Mouse (Mus musculus) lung, embryonic 15.5 days (tissue): ENCODE measurements around the gene Kansl1l. TPM values are rescaled to one million over a fixed set of nuclear protein-coding genes. Genes with fewer than 3 reads are reported as not detected.
"Not testable (repeated sequence)": the region's sequence is repeated elsewhere in the genome, so short reads cannot be mapped to it uniquely, and the experiment has no call there.

ENCODE experiments used
- ATAC-seq: fragments of 200-750 bp; cut with Nextera tagmentation; 2 replicates; pipeline ENCODE4 v1.8.0; 2017; ENCODE audit warnings: moderate number of reproducible peaks, borderline replicate concordance; ENCODE audit not compliant: low FRiP score, low TSS enrichment; ENCODE audit errors: extremely low read depth
- H3K27ac ChIP-seq: fragments of 300-500 bp; sonication (generic); 2 replicates; pipeline ENCODE4 v1.5.1; 2015; ENCODE audit warnings: moderate library complexity, mild to moderate bottlenecking, inconsistent platforms
- H3K27me3 ChIP-seq: fragments of 300-500 bp; sonication (generic); 2 replicates; pipeline ENCODE4 v1.6.1; 2015; ENCODE audit warnings: inconsistent platforms
- H3K36me3 ChIP-seq: fragments of 300-500 bp; sonication (generic); 2 replicates; pipeline ENCODE4 v1.6.1; 2015; ENCODE audit warnings: inconsistent platforms
- H3K4me1 ChIP-seq: fragments of 300-500 bp; sonication (generic); 2 replicates; pipeline ENCODE4 v1.6.1; 2015; ENCODE audit warnings: inconsistent platforms
- H3K4me2 ChIP-seq: fragments of 300-500 bp; sonication (generic); 2 replicates; pipeline ENCODE4 v1.6.1; 2015; ENCODE audit warnings: inconsistent platforms, mild to moderate bottlenecking, moderate library complexity
- H3K4me3 ChIP-seq: fragments of 300-500 bp; sonication (generic); 2 replicates; pipeline ENCODE4 v1.5.1; 2015; ENCODE audit warnings: mild to moderate bottlenecking, inconsistent platforms
- H3K9ac ChIP-seq: fragments of 300-500 bp; sonication (generic); 2 replicates; pipeline ENCODE4 v1.6.1; 2015; ENCODE audit warnings: inconsistent platforms
- H3K9me3 ChIP-seq: fragments of 300-500 bp; sonication (generic); 2 replicates; pipeline ENCODE4 v1.6.1; 2016; ENCODE audit warnings: inconsistent platforms
- WGBS: fragments of 180-500 bp; shearing (Covaris S2); methylation state at CpG from one replicate; pipeline ENCODE4 v1.1.7; 2015; 5-methylcytosine and 5-hydroxymethylcytosine counted together
- polyA plus RNA-seq: library from polyadenylated mRNA; unstranded; fragments of >200 nt; fragmentation: Nextera tagmentation; extraction: Ambion mirVana; gene quantifications from 2 replicates; pipeline ENCODE4 v1.2.1, GENCODE M21; 2015

Gene Kansl1l
- polyA plus RNA-seq, 1 experiment from 2014 or later: 23.2 TPM

DNA sequence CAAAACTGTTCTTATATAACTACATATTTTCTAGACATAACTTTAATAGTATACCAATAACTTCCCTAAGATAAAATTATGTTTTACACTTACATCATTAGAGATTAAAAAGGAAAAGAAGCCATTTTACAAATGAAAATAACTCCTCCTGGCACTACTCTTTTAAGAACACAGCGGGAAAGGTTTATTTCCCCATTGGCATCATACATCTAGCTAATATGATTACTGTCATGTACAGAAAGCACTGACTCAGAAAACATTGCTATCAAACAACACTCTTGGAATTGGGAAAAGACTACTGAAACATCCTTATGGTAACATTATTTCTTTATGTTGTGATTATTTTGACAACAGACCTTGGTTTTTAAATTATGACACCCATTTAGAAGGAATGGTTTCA lies 48.6 kb downstream of the Kansl1l start:
- Histone ChIP-seq H3K9ac (no peak overlapping the region), H3K4me1 (no peaks in the 10 kb centered on the region), H3K27me3 (no peaks in the 10 kb centered on the region), H3K27ac (no peak overlapping the region), H3K4me2 (no peak overlapping the region), H3K9me3 (no peaks in the 10 kb centered on the region), H3K36me3 (peaks cover 21% of the 10 kb centered on the region), H3K4me3 (no peak overlapping the region)
- ATAC-seq: no peak
- WGBS: 93% methylated on average over 1 of the region's 1 CpGs

DNA sequence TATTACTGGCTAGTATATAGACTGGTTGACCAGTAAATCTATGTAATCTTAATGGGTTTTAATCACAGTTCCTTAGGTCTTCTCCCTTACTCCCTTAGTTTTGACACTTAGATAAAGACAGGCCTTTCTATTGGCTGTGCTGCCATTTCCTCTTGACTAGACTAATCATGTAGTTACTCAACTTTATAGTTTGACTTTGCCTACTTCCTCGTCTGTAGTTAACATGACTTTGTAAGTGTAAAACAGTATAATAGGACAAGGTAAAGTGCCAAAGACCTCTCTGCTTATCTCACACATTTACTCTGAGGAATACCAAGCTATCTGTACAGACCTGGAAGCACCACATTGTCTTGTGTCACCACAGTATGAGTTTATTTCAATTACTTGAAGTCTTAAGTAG lies 86.8 kb downstream of the Kansl1l start:
- Histone ChIP-seq H3K9ac (no peak overlapping the region), H3K36me3 (peaks cover 29% of the 10 kb centered on the region), H3K4me3 (no peak overlapping the region), H3K9me3 (no peaks in the 10 kb centered on the region), H3K4me1 (no peaks in the 10 kb centered on the region), H3K4me2 (no peak overlapping the region), H3K27me3 (no peaks in the 10 kb centered on the region), H3K27ac (no peak overlapping the region)
- ATAC-seq: no peak
- WGBS: 70% methylated on average over 1 of the region's 1 CpGs

DNA sequence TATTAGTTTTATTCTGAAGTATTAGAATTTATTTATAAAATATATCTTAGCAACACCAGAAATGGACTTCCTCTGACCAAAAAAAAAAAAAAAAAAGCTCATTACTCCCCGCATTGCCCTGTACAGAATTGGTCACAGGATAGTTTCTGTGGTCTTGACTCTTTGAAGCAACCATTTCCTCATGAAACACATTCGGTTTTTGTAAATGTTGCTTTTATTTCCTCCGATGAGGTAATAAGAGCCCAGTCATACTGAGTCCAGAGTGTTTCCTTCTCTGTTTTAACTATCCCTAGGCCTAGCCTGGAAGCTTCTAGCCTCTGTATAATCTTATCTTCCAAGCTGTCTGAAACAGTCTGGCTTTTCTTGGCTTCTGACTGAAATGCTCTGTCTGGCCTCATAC lies 104.5 kb downstream of the Kansl1l start:
- Histone ChIP-seq H3K9ac (no peak overlapping the region), H3K27ac (no peak overlapping the region), H3K36me3 (peaks cover 44% of the 10 kb centered on the region), H3K27me3 (no peaks in the 10 kb centered on the region), H3K4me2 (no peak overlapping the region), H3K9me3 (no peaks in the 10 kb centered on the region), H3K4me1 (no peaks in the 10 kb centered on the region), H3K4me3 (no peak overlapping the region)
- no peak for ATAC-seq
- WGBS: 91% methylated on average over 3 of the region's 3 CpGs

DNA sequence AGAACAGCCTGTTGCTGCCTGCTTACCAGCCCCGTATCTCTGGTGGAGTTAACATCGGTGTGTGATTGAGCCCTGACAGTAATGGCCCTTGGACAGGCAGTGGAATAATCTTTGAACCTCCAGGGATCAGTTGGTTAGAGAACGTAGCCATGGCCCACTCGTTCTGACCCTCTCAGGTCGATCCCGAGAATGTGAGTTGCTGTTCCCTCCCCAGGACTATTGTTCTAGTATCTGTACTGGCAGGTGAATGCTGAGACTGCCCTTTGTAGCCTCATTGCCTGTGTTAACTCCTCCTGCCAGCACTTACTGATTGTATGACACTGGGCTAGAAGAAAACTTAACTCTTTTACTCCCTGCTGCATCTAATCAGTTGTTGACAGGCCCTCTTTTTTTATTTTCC lies 112.8 kb downstream of the Kansl1l start:
- H3K9me3 ChIP-seq: no peaks in the 10 kb centered on the region
- H3K9ac ChIP-seq: no peak overlapping the region
- WGBS: 68% methylated on average over 6 of the region's 6 CpGs
- no peak for ATAC-seq
- no peaks in the 10 kb centered on the region for H3K27me3 ChIP-seq
- peaks cover 19% of the 10 kb centered on the region for H3K36me3 ChIP-seq
- H3K4me3 ChIP-seq: no peak overlapping the region
- no peak overlapping the region for H3K4me2 ChIP-seq
- H3K27ac ChIP-seq: no peak overlapping the region
- H3K4me1 ChIP-seq: peaks cover 16% of the 10 kb centered on the region

DNA sequence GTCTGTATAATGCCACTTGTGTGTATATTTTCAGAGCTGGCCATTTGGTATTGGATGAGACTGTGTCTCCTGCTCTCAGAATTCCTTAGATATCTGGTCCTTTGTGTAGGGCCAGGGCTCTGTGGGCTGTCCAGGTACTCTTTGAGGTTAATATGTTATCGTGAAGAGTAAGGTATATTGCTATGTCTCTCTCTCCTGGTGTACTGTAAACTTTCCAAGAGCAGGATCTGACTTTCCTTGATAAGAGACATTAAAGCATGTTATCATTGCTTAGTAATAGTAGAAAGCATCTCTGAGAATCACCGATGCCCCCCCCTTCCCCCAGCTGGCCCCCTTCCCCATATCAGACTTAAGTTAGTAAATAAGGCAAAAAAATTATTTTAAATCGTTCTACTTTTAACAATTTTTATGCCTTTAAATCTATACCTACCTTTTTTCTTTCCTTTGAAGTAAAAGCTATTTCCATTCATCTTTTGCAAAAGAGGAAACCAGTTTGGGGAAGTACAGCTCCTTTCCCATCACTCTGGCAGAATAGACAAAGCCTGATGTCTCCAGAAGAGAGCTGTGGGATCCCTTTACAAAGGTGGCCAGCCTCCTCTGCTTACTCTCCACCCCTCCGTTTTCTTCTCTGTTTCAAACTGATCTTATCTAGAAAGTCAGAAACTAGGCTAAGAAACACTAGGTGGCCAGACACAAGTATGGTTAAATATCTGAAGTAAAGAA lies 114.6 kb downstream of the Kansl1l start:
- Histone ChIP-seq H3K9ac (no peak overlapping the region), H3K4me1 (peaks cover 16% of the 10 kb centered on the region), H3K27me3 (no peaks in the 10 kb centered on the region), H3K4me3 (no peak overlapping the region), H3K4me2 (peak overlapping the region; percentile 55), H3K27ac (no peak overlapping the region), H3K36me3 (peaks cover 9% of the 10 kb centered on the region; the same call in 1 of the 2 replicates), H3K9me3 (no peaks in the 10 kb centered on the region)
- 64% methylated on average over 4 of the region's 4 CpGs for WGBS
- ATAC-seq: no peak

DNA sequence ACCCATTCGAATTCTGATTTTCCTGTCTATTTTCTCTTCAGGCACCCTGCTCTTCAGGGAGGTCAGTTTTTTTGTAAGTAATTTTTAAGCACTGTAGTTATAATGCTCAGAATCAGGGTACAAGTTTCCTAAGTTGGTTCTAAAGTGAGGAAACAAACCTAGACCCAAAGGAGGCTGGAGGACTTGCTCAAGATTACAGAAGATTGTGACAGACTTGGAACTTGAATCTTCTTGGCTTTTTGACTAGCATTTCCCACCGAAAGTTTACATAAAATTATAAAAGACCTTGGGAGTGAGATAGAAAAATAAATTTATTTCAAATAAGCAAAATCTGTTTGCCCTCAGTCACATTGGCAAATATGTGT lies 115.8 kb downstream of the Kansl1l start:
- H3K9me3 ChIP-seq: no peaks in the 10 kb centered on the region
- peak overlapping the region; percentile 68 for H3K9ac ChIP-seq
- H3K4me3 ChIP-seq: peak overlapping the region; percentile 62
- peaks cover 16% of the 10 kb centered on the region for H3K4me1 ChIP-seq
- ATAC-seq: no peak
- H3K4me2 ChIP-seq: peak overlapping the region; percentile 55
- 18% methylated on average over 2 of the region's 2 CpGs for WGBS
- H3K27me3 ChIP-seq: no peaks in the 10 kb centered on the region
- peaks cover 4% of the 10 kb centered on the region; the same call in 1 of the 2 replicates for H3K36me3 ChIP-seq
- H3K27ac ChIP-seq: no peak overlapping the region; the same call in 1 of the 2 replicates

DNA sequence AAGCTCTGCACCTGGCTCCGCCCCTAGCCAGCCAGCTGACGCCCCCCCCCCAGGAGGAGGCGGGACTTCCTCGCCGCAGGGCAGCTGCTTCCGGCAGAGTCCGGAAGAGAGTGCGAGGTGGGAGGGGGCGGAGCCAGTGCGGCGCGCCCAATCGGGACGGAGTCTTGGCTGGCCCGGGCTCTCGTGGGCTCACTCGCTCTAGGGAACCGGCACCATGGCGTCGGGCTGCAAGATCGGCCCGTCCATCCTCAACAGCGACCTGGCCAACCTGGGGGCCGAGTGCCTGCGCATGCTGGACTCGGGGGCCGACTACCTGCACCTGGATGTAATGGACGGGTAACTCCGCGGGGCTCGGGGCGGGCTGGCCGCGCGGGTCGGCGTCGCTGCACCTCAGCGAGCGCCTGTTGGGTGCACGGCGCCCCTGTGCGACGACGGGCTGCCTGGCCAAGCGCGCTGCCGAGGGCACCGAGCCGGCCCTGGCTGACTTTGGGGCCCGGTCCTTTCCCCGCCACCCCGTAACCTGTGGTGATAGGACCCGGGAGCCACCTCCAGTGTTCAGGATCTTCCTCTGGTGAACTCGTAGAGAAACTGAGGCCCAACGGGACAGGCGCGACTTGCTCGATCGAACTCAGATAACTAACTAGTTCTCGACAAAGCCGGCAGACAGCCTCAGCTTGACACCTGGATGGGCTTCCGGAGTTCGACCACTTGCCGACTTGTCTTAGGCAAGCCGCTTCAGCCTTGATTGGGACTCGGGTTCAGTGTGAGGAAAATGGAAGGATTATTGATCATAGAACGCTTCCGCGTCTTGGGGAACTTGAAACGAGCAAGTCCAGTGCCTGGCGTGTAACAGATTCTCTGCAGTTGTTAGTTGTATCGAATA lies 116.4 kb downstream of the Kansl1l start, which contains the start of gene Rpe:
TSS of gene Rpe (plus strand) at position 139 of the 883 bp plus-strand sequence.
- Histone ChIP-seq H3K27me3 (no peaks in the 10 kb centered on the region), H3K36me3 (no peaks in the 10 kb centered on the region), H3K4me3 (peak within 1 kb of the TSS; percentile 62), H3K9me3 (no peaks in the 10 kb centered on the region), H3K27ac (peak within 1 kb of the TSS; percentile 62), H3K4me2 (peak within 1 kb of the TSS; percentile 55), H3K9ac (peak within 1 kb of the TSS; percentile 68), H3K4me1 (peaks cover 16% of the 10 kb centered on the region)
- WGBS: under 1% methylated on average over 73 of the region's 73 CpGs
- peak; percentile 100 for ATAC-seq

DNA sequence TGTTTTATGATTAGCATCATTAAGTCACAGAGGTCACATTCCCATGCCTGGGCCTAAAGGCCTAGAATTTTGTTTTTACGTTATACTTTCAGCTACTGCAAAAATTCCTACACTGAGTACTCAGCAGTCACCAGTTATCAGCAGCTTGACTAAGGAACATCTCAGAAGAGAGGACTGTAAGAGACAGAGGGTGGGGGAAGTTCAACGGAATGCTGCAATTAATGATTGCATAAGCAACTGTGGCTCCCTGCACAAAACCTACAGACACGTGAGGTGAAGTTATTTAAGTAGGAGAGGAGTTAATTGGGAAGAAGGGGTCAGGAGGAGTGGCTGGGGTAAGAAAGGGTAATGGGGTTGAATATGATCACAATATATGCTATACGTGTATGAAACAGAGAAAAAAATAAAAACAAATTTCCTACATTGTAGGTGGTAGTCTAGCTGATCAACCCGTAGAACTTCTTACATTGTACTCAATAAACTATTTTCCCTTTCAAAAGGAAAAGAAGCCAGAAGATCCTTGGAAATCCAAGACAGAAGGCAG lies 117.1 kb downstream of the Kansl1l start:
- H3K27me3 ChIP-seq: no peaks in the 10 kb centered on the region
- H3K27ac ChIP-seq: no peak overlapping the region
- H3K9me3 ChIP-seq: no peaks in the 10 kb centered on the region
- 47% methylated on average over 5 of the region's 5 CpGs for WGBS
- no peak overlapping the region for H3K9ac ChIP-seq
- peak overlapping the region; percentile 55 for H3K4me2 ChIP-seq
- peaks cover 16% of the 10 kb centered on the region for H3K4me1 ChIP-seq
- H3K36me3 ChIP-seq: no peaks in the 10 kb centered on the region
- peak overlapping the region; percentile 62 for H3K4me3 ChIP-seq
- peak; percentile 14; the same call in 1 of the 2 replicates for ATAC-seq

DNA sequence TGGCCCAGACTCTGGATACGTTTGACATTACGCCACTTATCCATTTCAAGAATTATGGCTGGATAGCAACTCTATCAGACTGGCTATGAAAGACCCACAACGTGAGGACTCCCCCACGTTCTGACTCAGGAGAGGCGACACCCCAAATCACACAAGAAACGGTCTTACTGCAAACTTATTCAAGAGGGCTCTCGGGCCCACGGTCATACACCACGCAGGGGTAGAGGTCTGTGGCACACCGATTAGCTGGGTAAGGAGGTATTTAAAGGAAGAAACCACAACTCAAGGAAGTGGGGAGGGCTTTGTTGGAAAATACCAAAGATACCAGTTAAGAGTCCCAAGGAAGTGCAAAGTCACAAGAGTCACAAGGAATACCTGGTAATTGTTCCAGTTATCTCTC lies 117.7 kb downstream of the Kansl1l start:
- not testable (repeated sequence) for H3K4me3 ChIP-seq, H3K9me3 ChIP-seq, H3K9ac ChIP-seq, ATAC-seq, H3K4me2 ChIP-seq, H3K27me3 ChIP-seq, H3K27ac ChIP-seq, H3K36me3 ChIP-seq
- H3K4me1 ChIP-seq: peaks cover 16% of the 10 kb centered on the region
- 86% methylated on average over 10 of the region's 10 CpGs for WGBS

DNA sequence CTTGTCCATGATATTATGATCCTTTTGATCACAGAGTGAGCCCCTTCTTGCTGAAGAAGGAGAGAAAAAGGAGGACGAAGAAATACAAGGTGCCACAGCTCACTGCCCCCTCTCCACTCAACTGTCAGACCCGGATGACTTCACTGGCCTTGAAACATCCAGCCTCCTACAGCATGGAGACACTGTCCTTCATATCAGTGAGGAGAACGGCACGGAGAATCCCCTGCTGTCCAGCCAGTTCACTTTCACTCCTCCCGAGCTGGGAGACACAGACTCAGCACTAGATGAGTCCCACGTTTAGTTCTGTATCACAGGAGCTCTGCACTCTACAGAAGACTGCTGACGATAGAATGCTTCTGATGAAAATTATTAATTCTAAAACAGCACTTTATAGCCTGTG lies 122.1 kb downstream of the Kansl1l start:
- no peak overlapping the region for H3K27ac ChIP-seq
- H3K9me3 ChIP-seq: no peaks in the 10 kb centered on the region
- H3K9ac ChIP-seq: no peak overlapping the region
- H3K4me3 ChIP-seq: no peak overlapping the region
- 55% methylated on average over 7 of the region's 7 CpGs for WGBS
- no peaks in the 10 kb centered on the region for H3K4me1 ChIP-seq
- no peaks in the 10 kb centered on the region for H3K27me3 ChIP-seq
- no peaks in the 10 kb centered on the region for H3K36me3 ChIP-seq
- ATAC-seq: no peak
- H3K4me2 ChIP-seq: no peak overlapping the region

DNA sequence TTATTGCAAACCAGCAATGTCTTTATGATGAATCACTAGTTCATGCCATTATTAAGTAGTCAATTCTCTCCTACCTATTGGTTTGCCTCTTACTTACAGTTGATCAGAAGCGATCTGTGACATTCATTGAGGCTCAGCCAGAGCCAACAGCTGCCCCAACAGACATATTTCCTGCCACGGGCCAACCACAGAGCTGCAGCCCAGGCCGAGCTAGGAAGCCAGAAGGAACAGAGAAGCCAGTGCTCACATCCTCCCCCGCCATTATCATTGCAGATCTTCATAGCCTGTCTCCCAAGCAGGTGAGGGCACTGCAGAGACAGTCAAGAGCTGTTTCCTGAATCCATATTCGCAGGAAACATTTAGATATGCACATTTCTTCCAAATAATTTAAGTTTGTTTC lies 123.1 kb downstream of the Kansl1l start:
- H3K27ac ChIP-seq: no peak overlapping the region
- no peak for ATAC-seq
- no peak overlapping the region for H3K9ac ChIP-seq
- no peak overlapping the region for H3K4me3 ChIP-seq
- no peaks in the 10 kb centered on the region for H3K4me1 ChIP-seq
- H3K4me2 ChIP-seq: no peak overlapping the region
- WGBS: 66% methylated on average over 5 of the region's 5 CpGs
- H3K9me3 ChIP-seq: no peaks in the 10 kb centered on the region
- H3K36me3 ChIP-seq: no peaks in the 10 kb centered on the region
- H3K27me3 ChIP-seq: no peaks in the 10 kb centered on the region
